Mouse (Mus musculus): ENCODE measurements at regions not wholly inside any gene's neighbourhood (a gene's known extent, or its start where the extent isn't known, plus 50 kb on each side); places are given as distances from the start of the nearest gene placed in this dataset.
A peak's percentile ranks its signal among the peaks of the same experiment; 100 is the strongest.

DNA sequence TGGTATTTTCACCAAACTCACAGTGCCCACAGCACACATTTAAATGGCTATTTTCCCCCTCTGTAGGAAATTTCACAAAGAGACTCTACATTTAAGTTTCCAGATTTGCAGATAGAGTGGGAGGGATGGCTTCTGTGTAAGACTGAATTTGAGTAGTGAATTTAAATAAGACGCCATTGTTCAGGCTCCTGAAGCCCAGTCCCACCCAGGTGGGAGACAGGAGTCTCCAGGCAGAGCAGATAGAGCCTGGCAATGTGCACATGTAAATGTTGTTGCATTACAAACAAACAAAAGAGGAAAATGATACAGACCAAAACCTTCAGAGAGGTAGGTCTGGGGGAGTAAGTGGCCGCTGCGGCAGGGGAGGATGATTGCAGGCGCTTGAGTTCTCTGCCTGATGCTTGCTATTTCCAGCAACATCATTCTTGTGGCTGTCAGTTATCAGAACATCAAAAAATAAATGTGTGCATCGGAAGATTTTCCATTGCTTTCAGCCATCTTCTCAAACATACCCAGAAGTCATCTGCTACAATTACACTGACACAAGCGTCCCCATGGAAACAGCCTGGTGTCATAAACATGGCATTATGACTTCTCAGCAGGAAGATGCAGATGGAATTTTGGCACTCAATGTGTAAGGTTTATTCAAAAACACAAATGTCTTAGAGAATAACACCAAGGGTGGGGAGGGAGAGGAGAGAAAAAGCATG lies 318.5 kb downstream of the Phkb start:
- DNase-seq: no peak

DNA sequence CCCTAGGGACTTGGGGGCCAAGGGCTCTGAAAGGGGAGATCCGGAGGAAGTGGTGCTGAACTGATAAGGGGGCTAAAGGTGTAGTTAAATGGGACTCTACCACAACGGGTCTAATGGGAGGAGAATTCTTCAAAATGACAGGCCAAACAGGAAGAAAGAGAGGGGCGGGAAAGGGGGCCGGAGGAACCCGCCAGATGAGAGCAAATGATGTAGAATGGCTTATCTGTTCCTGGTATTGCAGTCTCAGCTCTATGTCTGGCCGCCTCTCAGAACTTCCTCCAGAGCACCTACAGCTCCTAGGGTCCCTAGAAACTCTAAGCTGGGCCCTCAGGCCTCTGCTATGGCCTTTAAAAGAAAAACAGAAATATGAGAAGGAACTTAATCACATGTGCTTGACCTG lies 306.8 kb downstream of the Phkb start:
- DNase-seq: no peak

DNA sequence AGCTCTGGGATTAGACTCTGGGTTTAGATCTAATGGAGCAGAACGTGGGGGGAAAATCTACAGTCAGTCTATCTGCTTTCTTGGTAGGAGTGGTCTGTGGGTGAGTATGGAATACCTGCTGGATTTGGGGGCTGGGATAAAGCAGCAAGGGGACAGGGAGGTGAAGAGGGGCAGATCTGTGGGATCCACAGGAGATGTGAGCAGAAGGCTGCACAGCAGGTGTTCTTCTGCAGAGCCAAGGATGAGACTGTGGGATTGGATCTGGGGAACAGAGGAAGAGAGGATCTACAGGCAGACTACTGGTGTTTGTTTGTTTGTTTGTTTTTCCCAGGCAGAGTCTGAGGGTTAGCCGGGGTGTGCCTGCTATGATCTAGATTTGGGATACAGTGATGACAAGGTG lies 284.5 kb downstream of the Phkb start:
- peak; percentile 94 to 95 for DNase-seq

DNA sequence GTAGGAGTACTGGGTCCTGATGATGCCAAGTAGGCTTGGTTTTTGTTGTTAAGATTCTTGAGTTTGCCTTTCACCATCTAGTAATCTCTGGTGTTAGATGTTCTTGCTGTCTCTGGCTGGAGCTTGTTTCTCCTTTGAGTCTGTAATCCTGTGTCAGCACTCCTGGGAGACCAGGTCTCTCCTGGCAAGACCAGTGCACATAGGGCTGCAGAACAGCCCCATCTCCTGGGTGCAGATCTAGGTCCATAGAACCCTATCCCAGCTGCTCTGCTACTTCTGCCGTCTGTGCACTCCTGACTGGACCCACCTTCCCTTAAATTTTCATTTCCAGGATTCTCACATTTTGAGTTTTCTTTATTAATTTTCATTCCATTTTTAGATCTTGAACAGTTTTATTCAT lies 283.9 kb downstream of the Phkb start:
- DNase-seq: peak; percentile 9 to 50
